Mouse (Mus musculus) olfactory bulb, adult 2 months (tissue): ENCODE results near the gene Rbfox2.

Experiments used
- CTCF ChIP-seq: fragments of 200-500 bp; IDR thresholded peaks from 2 replicates; pipeline ENCODE4 v1.5.1; 2012; ENCODE audit warnings: low read depth, mild to moderate bottlenecking, low read length, moderate library complexity; ENCODE audit not compliant: insufficient read depth
- POLR2A ChIP-seq: fragments of 200-500 bp; IDR thresholded peaks from 2 replicates; pipeline ENCODE4 v1.6.1; 2012; ENCODE audit warnings: mild to moderate bottlenecking, low read depth, low read length, moderate library complexity; ENCODE audit not compliant: insufficient read depth

- no peak for TF ChIP-seq POLR2A
- no peak for TF ChIP-seq CTCF
Observed at GRCm38 (mm10) chr15:77350117-77350516, 43.3 kb upstream of the Rbfox2 start.
